8 mouse cellular contexts compared by ENCODE assay signal in genomic region chr6:21851346-21851595, GRCm38 (mm10). TPM values are rescaled to one million over a fixed set of nuclear protein-coding genes. Genes with fewer than 3 reads are reported as not detected.
DNase-seq lines count a peak whose midpoint lies in the region; ATAC-seq lines count a peak whose summit lies in the region.

No protein-coding gene starts in this region.

- H3K36me3 ChIP-seq in kidney, embryonic 14.5 days (ENCODE audit: control insufficient read depth, insufficient read depth, low read length) = no peaks in the 10 kb centered on the region
- peaks cover 27% of the 10 kb centered on the region for H3K36me3 ChIP-seq in embryonic facial prominence, embryonic 10.5 days (replicated peaks)
- H3K36me3 ChIP-seq in hindbrain, embryonic 13.5 days = peaks cover 6% of the 10 kb centered on the region
- peaks cover 14% of the 10 kb centered on the region for H3K36me3 ChIP-seq in midbrain, embryonic 13.5 days

- no peak for DNase-seq in kidney, adult 8-10 months
- DNase-seq in embryonic facial prominence, embryonic 10.5 days (ENCODE audit: low spot score) = no peak
- no peak for DNase-seq in left cerebral cortex, adult 18-20 months (ENCODE audit: low spot score in 2 of 2)
- DNase-seq in adrenal gland, postnatal 25 days = no peak

- H3K27ac ChIP-seq in kidney, embryonic 14.5 days (ENCODE audit: low read depth, low read length) = peak overlapping the region; percentile 91; the same call in 1 of the 2 replicates
- H3K27ac ChIP-seq in embryonic facial prominence, embryonic 10.5 days (replicated peaks) = peak overlapping the region; percentile 93
- peak overlapping the region; percentile 90 for H3K27ac ChIP-seq in hindbrain, embryonic 13.5 days
- H3K27ac ChIP-seq in midbrain, embryonic 13.5 days = peak overlapping the region; percentile 91; the same call in 1 of the 2 replicates

- H3K4me3 ChIP-seq in kidney, embryonic 14.5 days (ENCODE audit: low read length) = peak overlapping the region; percentile 72
- peak overlapping the region; percentile 76 for H3K4me3 ChIP-seq in embryonic facial prominence, embryonic 10.5 days
- peak overlapping the region; percentile 80 for H3K4me3 ChIP-seq in hindbrain, embryonic 13.5 days
- H3K4me3 ChIP-seq in midbrain, embryonic 13.5 days (replicated peaks) = peak overlapping the region; percentile 81

- peak; percentile 91; the same call in 1 of the 2 replicates for ATAC-seq in kidney, embryonic 14.5 days (ENCODE audit: low FRiP score, low TSS enrichment)
- ATAC-seq in hindbrain, embryonic 13.5 days (ENCODE audit: low FRiP score) = peak; percentile 94
- peak; percentile 94 for ATAC-seq in midbrain, embryonic 13.5 days
- ATAC-seq in activated CD4-positive, CD25-positive, alpha-beta regulatory T cell, adult 4 months = no peak

- H3K9me3 ChIP-seq in kidney, embryonic 14.5 days (ENCODE audit: control insufficient read depth, low read length) = no peaks in the 10 kb centered on the region
- H3K9me3 ChIP-seq in embryonic facial prominence, embryonic 10.5 days = no peaks in the 10 kb centered on the region
- H3K9me3 ChIP-seq in hindbrain, embryonic 13.5 days = no peaks in the 10 kb centered on the region
- H3K9me3 ChIP-seq in midbrain, embryonic 13.5 days = no peaks in the 10 kb centered on the region

- H3K9ac ChIP-seq in kidney, embryonic 14.5 days (ENCODE audit: low read depth, low read length) = peak overlapping the region; percentile 77
- peak overlapping the region; percentile 91 for H3K9ac ChIP-seq in hindbrain, embryonic 13.5 days
- H3K9ac ChIP-seq in midbrain, embryonic 13.5 days (replicated peaks) = peak overlapping the region; percentile 83

- peaks cover 4% of the 10 kb centered on the region; the same call in 1 of the 2 replicates for H3K4me1 ChIP-seq in kidney, embryonic 14.5 days (ENCODE audit: control insufficient read depth, insufficient read depth, low read length)
- H3K4me1 ChIP-seq in embryonic facial prominence, embryonic 10.5 days = peaks cover 25% of the 10 kb centered on the region
- peaks cover 18% of the 10 kb centered on the region for H3K4me1 ChIP-seq in hindbrain, embryonic 13.5 days (replicated peaks)
- peaks cover 16% of the 10 kb centered on the region for H3K4me1 ChIP-seq in midbrain, embryonic 13.5 days (replicated peaks)

- H3K27me3 ChIP-seq in kidney, embryonic 14.5 days (ENCODE audit: control insufficient read depth, insufficient read depth, low read length) = no peaks in the 10 kb centered on the region
- H3K27me3 ChIP-seq in embryonic facial prominence, embryonic 10.5 days (replicated peaks; ENCODE audit: low read depth, poor library complexity, severe bottlenecking) = no peaks in the 10 kb centered on the region
- H3K27me3 ChIP-seq in hindbrain, embryonic 13.5 days = no peaks in the 10 kb centered on the region
- H3K27me3 ChIP-seq in midbrain, embryonic 13.5 days = 0 out of 2 replicates have a peak, but pooled peaks cover 4% of the 10 kb centered on the region

- 0% methylated on average over 5 of the region's 5 CpGs for WGBS in kidney, embryonic 14.5 days
- under 1% methylated on average over 5 of the region's 5 CpGs for WGBS in embryonic facial prominence, embryonic 10.5 days
- 0% methylated on average over 5 of the region's 5 CpGs for WGBS in hindbrain, embryonic 13.5 days
- whole genome bisulfite sequencing in midbrain, embryonic 13.5 days = 0% methylated on average over 5 of the region's 5 CpGs

- H3K4me2 ChIP-seq in kidney, embryonic 14.5 days (replicated peaks; ENCODE audit: low read depth, low read length) = peak overlapping the region; percentile 49
- peak overlapping the region; percentile 79 for H3K4me2 ChIP-seq in hindbrain, embryonic 13.5 days
- peak overlapping the region; percentile 70 for H3K4me2 ChIP-seq in midbrain, embryonic 13.5 days (replicated peaks)

RNA-seq across cellular contexts. Expression of gene Tspan12, which starts 1.0 kb away (rescaled TPM):
- polyA plus RNA-seq in kidney, embryonic 14.5 days (2014; fragmentation: Nextera tagmentation; extraction: Ambion mirVana) = 52.2 and 61.8 TPM in 2 replicates
- polyA plus RNA-seq in embryonic facial prominence, embryonic 10.5 days (2016; fragmentation: Nextera tagmentation; extraction: Ambion mirVana) = 63.8 and 64.9 TPM in 2 replicates
- polyA plus RNA-seq in hindbrain, embryonic 13.5 days (2015; fragmentation: Nextera tagmentation; extraction: Ambion mirVana) = 64.6 and 69.6 TPM in 2 replicates
- polyA plus RNA-seq in midbrain, embryonic 13.5 days (2015; fragmentation: Nextera tagmentation; extraction: Ambion mirVana) = 55.0 and 56.5 TPM in 2 replicates
- total RNA-seq in left cerebral cortex, adult 18-20 months (2021) = 10 to 100 TPM; 21.1 to 22.0 TPM
- polyA plus RNA-seq in activated CD4-positive, CD25-positive, alpha-beta regulatory T cell, adult 4 months (2017; shearing (Covaris generic)) = not detected
- total RNA-seq in adrenal gland, postnatal 25 days (2021) = 150 and 159 TPM in 2 replicates

Comparison
In these comparisons a context has a peak if more than half of its experiments do, and no peak if none do; other contexts are left out.
1. RNA of gene Tspan12, which starts 1.0 kb away (polyA plus RNA-seq): 64.6 to 69.6 TPM in hindbrain, embryonic 13.5 days, 63.8 to 64.9 TPM in embryonic facial prominence, embryonic 10.5 days, 52.2 to 61.8 TPM in kidney, embryonic 14.5 days and 55.0 to 56.5 TPM in midbrain, embryonic 13.5 days; not detected in activated CD4-positive, CD25-positive, alpha-beta regulatory T cell, adult 4 months; every median in the first group is over 10 times any median in the second.
2. Peak in every context shown above with its lines, with median percentiles within 50 percentile points of each other: H3K27ac ChIP-seq, H3K4me2 ChIP-seq, H3K4me3 ChIP-seq and H3K9ac ChIP-seq.